Mouse (Mus musculus) stomach, embryonic 14.5 days (tissue): ENCODE results near the gene Rilp. TPM values are rescaled to one million over a fixed set of nuclear protein-coding genes. Genes with fewer than 3 reads are reported as not detected.

Source experiments
- ATAC-seq: fragments of 200-750 bp; cut with Nextera tagmentation; 2 replicates; pipeline ENCODE4 v1.8.0; 2017; ENCODE audit warnings: low read depth, moderate TSS enrichment; ENCODE audit not compliant: insufficient number of reproducible peaks, insufficient read depth, low FRiP score
- H3K27ac ChIP-seq: fragments of 300-500 bp; sonication (generic); 2 replicates; pipeline ENCODE4 v1.5.1; 2014; ENCODE audit warnings: mild to moderate bottlenecking, low read length, moderate library complexity, mixed read lengths
- H3K27me3 ChIP-seq: fragments of 300-500 bp; sonication (generic); 2 replicates; pipeline ENCODE4 v1.6.1; 2014; ENCODE audit warnings: low read length, control low read depth, mixed read lengths; ENCODE audit not compliant: control insufficient read depth, insufficient read depth
- H3K36me3 ChIP-seq: fragments of 300-500 bp; sonication (generic); 2 replicates; pipeline ENCODE4 v1.6.1; 2014; ENCODE audit warnings: mild to moderate bottlenecking, control low read depth, low read length, moderate library complexity, mixed read lengths; ENCODE audit not compliant: control insufficient read depth, insufficient read depth
- H3K4me1 ChIP-seq: fragments of 300-500 bp; sonication (generic); 2 replicates; pipeline ENCODE4 v1.6.1; 2014; ENCODE audit warnings: low read length, control low read depth, mixed read lengths; ENCODE audit not compliant: control insufficient read depth, insufficient read depth
- H3K4me2 ChIP-seq: fragments of 300-500 bp; sonication (generic); replicated peaks from 2 replicates; pipeline ENCODE4 v1.6.1; 2014; ENCODE audit warnings: low read depth, low read length, control low read depth
- H3K4me3 ChIP-seq: fragments of 300-500 bp; sonication (generic); 2 replicates; pipeline ENCODE4 v1.5.1; 2014; ENCODE audit warnings: low read depth, low read length, control low read depth
- H3K9ac ChIP-seq: fragments of 300-500 bp; sonication (generic); replicated peaks from 2 replicates; pipeline ENCODE4 v1.6.1; 2014; ENCODE audit warnings: low read depth, mild to moderate bottlenecking, control low read depth, low read length, moderate library complexity, mixed read lengths
- H3K9me3 ChIP-seq: fragments of 300-500 bp; sonication (generic); 2 replicates; pipeline ENCODE4 v1.6.1; 2016; ENCODE audit warnings: low read depth, low read length, control low read depth; ENCODE audit not compliant: control insufficient read depth
- WGBS: fragments of 180-500 bp; shearing (Covaris S2); extraction: QIAGEN DNeasy Blood & Tissue Kit; methylation state at CpG from one replicate; pipeline ENCODE4 v1.1.7; 2014; 5-methylcytosine and 5-hydroxymethylcytosine counted together
- polyA plus RNA-seq: library from polyadenylated mRNA; unstranded; fragments of >200 nt; fragmentation: Nextera tagmentation; extraction: Ambion mirVana; gene quantifications from 2 replicates; pipeline ENCODE4 v1.2.1, GENCODE M21; 2014

The Rilp gene
- 0.32 and 0.60 TPM in 2 replicates for polyA plus RNA-seq

- H3K9me3 ChIP-seq, result no peaks in the 10 kb centered on the region
- peak; percentile 85 for ATAC-seq
- peak within 1 kb of the TSS; percentile 46 for H3K4me3 ChIP-seq
- H3K4me2 ChIP-seq, result peak within 1 kb of the TSS; percentile 96
- H3K9ac ChIP-seq, result peak within 1 kb of the TSS; percentile 22
- H3K27me3 ChIP-seq, result no peaks in the 10 kb centered on the region
- H3K27ac ChIP-seq, result peak within 1 kb of the TSS; percentile 64; the same call in 1 of the 2 replicates
- peaks cover 16% of the 10 kb centered on the region for H3K4me1 ChIP-seq
- peaks cover 42% of the 10 kb centered on the region for H3K36me3 ChIP-seq
- 3% methylated on average over 43 of the region's 43 CpGs for WGBS
These were observed at the start of gene Rilp for GRCm38 (mm10) chr11:75509741-75510626. TSS of gene Rilp (plus strand) at chr11:75510094.

DNA sequence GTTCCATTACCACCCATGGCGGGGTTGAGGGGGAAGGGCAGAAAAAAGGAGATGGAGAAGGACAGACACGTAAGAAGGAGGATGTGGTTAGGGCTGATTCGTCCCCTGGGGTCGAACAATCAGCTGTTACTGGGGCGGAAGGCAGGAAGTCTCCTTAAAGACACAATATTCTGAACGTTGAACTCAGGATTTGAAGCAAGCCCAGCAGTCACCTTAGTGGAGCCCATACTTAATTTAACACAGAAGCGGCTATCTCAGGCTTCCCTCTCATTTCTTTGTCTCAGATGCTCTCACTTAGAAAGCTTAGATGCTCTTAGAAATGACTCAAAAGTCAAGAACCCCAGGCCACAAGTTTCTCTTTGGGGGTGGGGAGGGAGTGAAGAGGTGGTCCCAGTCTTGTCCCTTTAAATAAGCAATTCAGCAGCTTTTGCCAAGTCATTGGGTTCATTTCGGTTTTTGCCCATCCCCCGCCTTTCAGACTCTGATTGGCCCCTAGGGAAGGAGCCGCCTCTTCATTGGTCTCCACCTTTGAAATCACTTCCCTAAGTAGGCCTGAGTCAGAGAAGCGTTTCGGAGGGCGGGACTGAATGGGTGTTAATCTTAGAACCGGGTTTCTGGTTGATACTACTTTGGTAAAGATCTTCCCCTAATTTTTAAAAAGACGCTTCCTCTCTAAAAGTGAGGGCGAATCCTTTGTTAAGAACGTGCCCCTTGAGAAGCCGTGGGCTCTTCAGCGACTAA is 49.6 kb upstream of the Rilp start:
- peak; percentile 39; the same call in 1 of the 2 replicates for ATAC-seq
- peak overlapping the region; percentile 82 for H3K4me2 ChIP-seq
- no peaks in the 10 kb centered on the region for H3K9me3 ChIP-seq
- peak overlapping the region; percentile 97 for H3K27ac ChIP-seq
- WGBS, result 5% methylated on average over 19 of the region's 19 CpGs
- H3K36me3 ChIP-seq, result peaks cover 4% of the 10 kb centered on the region; the same call in 1 of the 2 replicates
- peak overlapping the region; percentile 49 for H3K9ac ChIP-seq
- H3K4me1 ChIP-seq, result peaks cover 28% of the 10 kb centered on the region
- peak overlapping the region; percentile 79 for H3K4me3 ChIP-seq
- H3K27me3 ChIP-seq, result no peaks in the 10 kb centered on the region

- under 1% methylated on average over 46 of the region's 46 CpGs for WGBS
- Histone ChIP-seq H3K9ac (peak within 1 kb of the TSS; percentile 49), H3K9me3 (no peaks in the 10 kb centered on the region), H3K36me3 (peaks cover 4% of the 10 kb centered on the region; the same call in 1 of the 2 replicates), H3K27me3 (no peaks in the 10 kb centered on the region), H3K4me1 (peaks cover 27% of the 10 kb centered on the region), H3K27ac (peak within 1 kb of the TSS; percentile 97), H3K4me2 (peak within 1 kb of the TSS; percentile 99), H3K4me3 (peak within 1 kb of the TSS; percentile 79)
- ATAC-seq, result peak; percentile 93
These were observed 48.8 kb upstream of the Rilp start, which contains the start of gene Tlcd2 for GRCm38 (mm10) chr11:75460844-75461742. TSS of gene Tlcd2 (plus strand) at chr11:75461715.

DNA sequence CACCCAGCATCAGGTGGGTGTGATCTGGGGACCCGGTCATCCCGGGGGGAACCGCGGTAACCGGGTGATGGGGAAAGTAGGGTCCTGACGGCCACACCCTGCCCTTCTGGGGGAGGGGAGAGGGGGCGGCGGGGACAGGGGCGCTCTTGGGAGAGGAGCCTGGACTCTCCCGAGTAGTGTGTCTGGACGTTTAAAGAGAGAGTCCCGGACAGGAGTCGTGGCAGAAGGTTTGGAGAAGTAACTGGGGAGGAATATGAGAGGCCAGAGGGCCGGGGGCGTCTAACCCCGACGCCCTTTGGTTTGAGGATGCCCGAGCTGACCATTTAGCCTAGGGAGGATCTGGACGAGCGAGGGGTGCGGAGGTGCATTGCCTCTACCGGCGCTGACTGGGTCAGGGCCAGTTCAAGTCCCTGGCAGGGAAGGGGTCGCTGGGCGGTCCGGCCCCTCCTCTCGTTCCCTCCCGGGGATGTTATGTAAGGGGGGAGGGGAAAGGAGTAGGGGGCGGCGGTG is 48.1 kb upstream of the Rilp start:
- Histone ChIP-seq H3K4me1 (peaks cover 27% of the 10 kb centered on the region), H3K9me3 (no peaks in the 10 kb centered on the region), H3K4me2 (peak overlapping the region; percentile 99), H3K4me3 (peak overlapping the region; percentile 79), H3K9ac (peak overlapping the region; percentile 45; the same call in 1 of the 2 replicates), H3K36me3 (peaks cover 4% of the 10 kb centered on the region; the same call in 1 of the 2 replicates), H3K27ac (peak overlapping the region; percentile 86; the same call in 1 of the 2 replicates), H3K27me3 (no peaks in the 10 kb centered on the region)
- no peak for ATAC-seq
- 1% methylated on average over 30 of the region's 30 CpGs for WGBS

- Histone ChIP-seq H3K4me2 (peak overlapping the region; percentile 99), H3K27me3 (no peaks in the 10 kb centered on the region), H3K27ac (peak overlapping the region; percentile 86), H3K4me3 (peak overlapping the region; percentile 79), H3K9me3 (no peaks in the 10 kb centered on the region), H3K4me1 (peaks cover 27% of the 10 kb centered on the region), H3K36me3 (peaks cover 4% of the 10 kb centered on the region; the same call in 1 of the 2 replicates), H3K9ac (peak overlapping the region; percentile 45; the same call in 1 of the 2 replicates)
- ATAC-seq, result 0 out of 2 replicates have a peak, but pooled peaks have one; percentile 5
- 4% methylated on average over 16 of the region's 16 CpGs for WGBS
These were observed 47.6 kb upstream of the Rilp start for GRCm38 (mm10) chr11:75462253-75462783.

- H3K36me3 ChIP-seq, result peaks cover 4% of the 10 kb centered on the region; the same call in 1 of the 2 replicates
- peak overlapping the region; percentile 99 for H3K4me2 ChIP-seq
- H3K4me3 ChIP-seq, result peak overlapping the region; percentile 79
- H3K9me3 ChIP-seq, result no peaks in the 10 kb centered on the region
- ATAC-seq, result peak; percentile 20
- H3K27ac ChIP-seq, result peak overlapping the region; percentile 86; the same call in 1 of the 2 replicates
- H3K9ac ChIP-seq, result no peak overlapping the region
- 3% methylated on average over 9 of the region's 9 CpGs for WGBS
- H3K4me1 ChIP-seq, result peaks cover 32% of the 10 kb centered on the region
- no peaks in the 10 kb centered on the region for H3K27me3 ChIP-seq
These were observed 47.0 kb upstream of the Rilp start for GRCm38 (mm10) chr11:75462865-75463336.

DNA sequence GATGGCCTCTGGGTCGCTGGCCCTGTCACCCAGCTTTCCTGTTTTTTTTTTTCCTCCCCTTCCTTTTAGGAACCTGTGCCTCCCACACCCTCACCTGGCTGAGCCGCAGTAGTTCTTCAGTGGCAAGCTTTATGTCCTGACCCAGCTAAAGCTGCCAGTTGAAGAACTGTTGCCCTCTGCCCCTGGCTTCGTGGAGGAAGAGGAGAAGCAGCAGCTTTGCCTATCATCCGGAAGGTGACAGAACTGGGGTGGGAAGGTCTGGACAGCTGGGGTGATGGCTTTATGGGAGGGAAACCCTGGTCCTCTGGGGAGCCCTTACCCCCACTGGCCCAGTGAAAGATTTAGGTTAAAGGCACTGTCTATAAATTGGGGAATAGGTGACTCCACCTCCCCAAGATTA is 46.3 kb upstream of the Rilp start:
- WGBS, result 61% methylated on average over 4 of the region's 4 CpGs

More for the DNA sequence above, 46.3 kb upstream of the Rilp start:
- Histone ChIP-seq H3K4me1 (peaks cover 37% of the 10 kb centered on the region), H3K9me3 (no peaks in the 10 kb centered on the region), H3K27me3 (no peaks in the 10 kb centered on the region), H3K9ac (no peak overlapping the region), H3K4me3 (no peak overlapping the region), H3K4me2 (peak overlapping the region; percentile 99; the same call in 1 of the 2 replicates), H3K36me3 (peaks cover 4% of the 10 kb centered on the region; the same call in 1 of the 2 replicates), H3K27ac (peak overlapping the region; percentile 17; the same call in 1 of the 2 replicates)
- ATAC-seq, result no peak
